Mouse (Mus musculus): ENCODE measurements around the gene Lrrc58.

GRCm38 (mm10) chr16:37901318-37901717 lies 33.1 kb downstream of the Lrrc58 start:
- TF ChIP-seq CTCF (IDR thresholded peaks at IDR 0.05; ENCODE audit: borderline replicate concordance, extremely low read depth, insufficient read depth, insufficient read length) (no peak), POLR2A (IDR thresholded peaks at IDR 0.05; ENCODE audit: borderline replicate concordance, extremely low read depth, insufficient read depth, insufficient read length, poor library complexity, severe bottlenecking) (no peak)

All from brain, embryonic 14.5 days (tissue).